Mouse (Mus musculus) intestine, postnatal 0 days (tissue): ENCODE data around the gene Spi1. TPM values are rescaled to one million over a fixed set of nuclear protein-coding genes. Genes with fewer than 3 reads are reported as not detected.

Experiments
- ATAC-seq: fragments of 200-750 bp; cut with Nextera tagmentation; 2 replicates; pipeline ENCODE4 v1.8.0; 2017; ENCODE audit warnings: mild to moderate bottlenecking, moderate TSS enrichment, moderate library complexity
- H3K27ac ChIP-seq: fragments of 300-500 bp; sonication (generic); 2 replicates; pipeline ENCODE4 v1.5.1; 2014; ENCODE audit warnings: mild to moderate bottlenecking, low read depth, low read length, moderate library complexity
- H3K27me3 ChIP-seq: fragments of 300-500 bp; sonication (generic); replicated peaks from 2 replicates; pipeline ENCODE4 v1.6.1; 2014; ENCODE audit warnings: low read length, mixed read lengths; ENCODE audit not compliant: control insufficient read depth, insufficient read depth
- H3K36me3 ChIP-seq: fragments of 300-500 bp; sonication (generic); 2 replicates; pipeline ENCODE4 v1.6.1; 2014; ENCODE audit warnings: mild to moderate bottlenecking, moderate library complexity; ENCODE audit not compliant: control insufficient read depth, insufficient read depth
- H3K4me1 ChIP-seq: fragments of 300-500 bp; sonication (generic); replicated peaks from 2 replicates; pipeline ENCODE4 v1.6.1; 2014; ENCODE audit warnings: antibody characterized with exemption, low read length, mixed read lengths; ENCODE audit not compliant: control insufficient read depth, insufficient read depth
- H3K4me2 ChIP-seq: fragments of 300-500 bp; sonication (generic); replicated peaks from 2 replicates; pipeline ENCODE4 v1.6.1; 2014; ENCODE audit warnings: low read depth, mild to moderate bottlenecking, moderate library complexity
- H3K4me3 ChIP-seq: fragments of 300-500 bp; sonication (generic); 2 replicates; pipeline ENCODE4 v1.5.1; 2014; ENCODE audit warnings: low read depth, low read length
- H3K9ac ChIP-seq: fragments of 300-500 bp; sonication (generic); 2 replicates; pipeline ENCODE4 v1.6.1; 2014; ENCODE audit warnings: mild to moderate bottlenecking, low read depth, low read length
- H3K9me3 ChIP-seq: fragments of 300-500 bp; sonication (generic); 2 replicates; pipeline ENCODE4 v1.6.1; 2016; ENCODE audit warnings: mixed run types; ENCODE audit not compliant: control insufficient read depth
- CTCF ChIP-seq: sonication (generic); IDR thresholded peaks from 2 replicates; pipeline ENCODE4 v1.5.1; 2016; ENCODE audit warnings: low read depth, mild to moderate bottlenecking, control low read depth, antibody characterized with exemption, moderate library complexity
- WGBS: fragments of 180-500 bp; shearing (Covaris S2); extraction: QIAGEN DNeasy Blood & Tissue Kit; methylation state at CpG from one replicate; pipeline ENCODE4 v1.1.7; 2014; 5-methylcytosine and 5-hydroxymethylcytosine counted together
- polyA plus RNA-seq: library from polyadenylated mRNA; unstranded; fragments of >200 nt; fragmentation: Nextera tagmentation; extraction: Ambion mirVana; gene quantifications from 2 replicates; pipeline ENCODE4 v1.2.1, GENCODE M21; 2015

Gene Spi1
- polyA plus RNA-seq, 1 experiment from 2014 or later = 5.1 TPM

DNA sequence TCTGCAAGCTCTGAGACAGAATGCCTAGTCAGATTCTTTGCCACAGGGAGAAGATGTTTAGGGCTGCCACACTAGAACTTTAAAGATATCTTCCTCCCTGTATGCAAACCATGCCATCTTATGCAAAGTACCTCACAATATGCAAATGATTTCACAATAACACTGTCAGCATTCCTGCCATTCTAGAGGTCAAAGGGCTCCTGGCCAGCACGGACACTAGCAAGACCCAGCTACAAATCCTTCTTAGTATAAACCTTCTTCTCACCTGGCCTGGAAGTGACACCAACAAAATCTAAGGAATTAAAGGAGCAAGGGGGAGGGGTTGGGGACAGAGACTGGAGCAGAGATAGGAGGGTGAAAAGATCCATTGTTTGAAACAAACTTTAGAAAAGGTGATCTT lies 10.1 kb upstream of the Spi1 start:
- no peak overlapping the region for H3K27ac ChIP-seq
- H3K4me2 ChIP-seq = no peak overlapping the region
- no peak overlapping the region for H3K9ac ChIP-seq
- no peaks in the 10 kb centered on the region for H3K27me3 ChIP-seq
- TF ChIP-seq CTCF = no peak
- H3K36me3 ChIP-seq = no peaks in the 10 kb centered on the region
- ATAC-seq = no peak
- 17% methylated on average over 1 of the region's 1 CpGs for WGBS
- no peaks in the 10 kb centered on the region for H3K9me3 ChIP-seq
- H3K4me3 ChIP-seq = no peak overlapping the region
- H3K4me1 ChIP-seq = 0 out of 2 replicates have a peak, but pooled peaks cover 2% of the 10 kb centered on the region

DNA sequence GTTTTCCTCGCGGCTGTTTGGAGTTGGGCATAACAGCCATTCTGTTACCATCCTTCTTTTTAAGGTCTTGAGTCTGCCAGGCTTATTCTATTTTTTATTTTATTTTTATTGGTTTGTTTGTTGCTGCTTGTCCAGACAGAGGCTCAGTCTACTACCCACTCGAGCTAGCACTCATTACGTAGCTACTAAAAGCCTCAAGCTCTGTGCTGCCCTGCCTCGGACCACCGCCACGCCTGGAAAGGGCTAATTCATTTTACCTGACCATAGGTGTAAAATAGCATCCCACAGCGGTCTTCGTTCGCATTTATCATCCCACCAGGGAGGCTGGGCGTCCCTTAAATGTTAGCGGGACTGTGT lies 4.3 kb upstream of the Spi1 start:
- ATAC-seq = no peak
- Histone ChIP-seq H3K27me3 (no peaks in the 10 kb centered on the region), H3K4me3 (peak overlapping the region; percentile 44), H3K9me3 (no peaks in the 10 kb centered on the region), H3K9ac (no peak overlapping the region), H3K4me1 (no peaks in the 10 kb centered on the region), H3K27ac (no peak overlapping the region), H3K4me2 (peak overlapping the region; percentile 92), H3K36me3 (no peaks in the 10 kb centered on the region)
- no peak for TF ChIP-seq CTCF
- WGBS = 20% methylated on average over 12 of the region's 12 CpGs

DNA sequence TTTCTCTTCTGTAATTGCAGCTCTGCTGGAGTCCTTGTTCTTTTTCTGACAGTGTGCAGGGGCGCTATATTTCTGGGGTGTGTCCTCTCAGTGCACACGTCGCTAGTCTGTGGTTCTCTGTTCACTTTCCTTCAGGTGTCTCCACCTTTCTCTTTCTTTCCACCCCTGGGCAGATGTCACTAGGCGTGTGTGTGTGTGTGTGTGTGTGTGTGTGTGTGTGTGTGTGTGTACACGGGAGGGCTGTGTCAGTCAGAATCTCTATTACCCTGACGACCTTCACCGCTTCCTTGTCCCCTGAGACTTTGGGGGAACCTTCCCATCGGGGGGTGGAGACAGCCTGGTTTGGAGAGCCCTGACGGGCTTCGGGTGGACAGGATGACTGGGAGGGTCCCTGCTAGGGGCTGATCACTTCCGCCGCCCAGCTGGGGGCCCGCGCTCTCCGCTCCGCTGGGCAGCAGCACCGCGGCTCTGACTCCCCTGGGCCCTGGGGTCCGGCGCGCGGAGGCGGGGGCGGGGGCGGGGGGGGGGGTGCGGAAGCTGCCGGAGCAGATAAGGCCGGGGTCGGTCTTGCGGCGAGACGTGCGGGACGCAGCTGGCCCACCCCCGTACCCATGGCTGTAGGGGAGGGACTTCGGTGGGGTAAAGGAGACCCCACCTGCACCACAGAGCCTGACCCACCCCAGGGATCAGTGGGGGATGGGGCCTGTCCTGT lies 3.7 kb upstream of the Spi1 start:
- H3K9me3 ChIP-seq = no peaks in the 10 kb centered on the region
- TF ChIP-seq CTCF = peak; percentile 20; the same call in 1 of the 2 replicates
- peak; percentile 42 for ATAC-seq
- H3K27me3 ChIP-seq = no peaks in the 10 kb centered on the region
- no peak overlapping the region for H3K27ac ChIP-seq
- no peaks in the 10 kb centered on the region for H3K36me3 ChIP-seq
- peak overlapping the region; percentile 92 for H3K4me2 ChIP-seq
- peak overlapping the region; percentile 45 for H3K9ac ChIP-seq
- WGBS = under 1% methylated on average over 29 of the region's 36 CpGs
- H3K4me1 ChIP-seq = no peaks in the 10 kb centered on the region
- peak overlapping the region; percentile 44 for H3K4me3 ChIP-seq

DNA sequence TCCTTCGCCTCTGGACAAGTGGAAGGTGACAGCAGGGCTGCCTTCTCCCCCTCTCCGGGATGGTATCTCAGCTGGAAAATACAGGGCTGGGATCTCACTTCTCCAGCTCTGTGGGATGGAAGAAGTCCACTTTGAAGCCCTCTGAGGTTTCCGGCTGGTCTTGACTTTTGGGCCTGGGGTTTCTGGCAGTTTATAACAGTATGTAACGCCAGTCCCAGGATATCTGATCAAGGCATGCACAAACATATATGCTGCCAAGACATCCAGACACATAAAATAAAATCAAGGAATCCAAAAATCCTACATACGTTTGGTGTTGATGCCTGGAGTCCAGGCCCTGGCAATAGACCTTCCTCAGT lies 3.2 kb upstream of the Spi1 start:
- H3K9ac ChIP-seq = peak overlapping the region; percentile 45
- no peaks in the 10 kb centered on the region for H3K9me3 ChIP-seq
- H3K4me2 ChIP-seq = peak overlapping the region; percentile 92
- H3K36me3 ChIP-seq = no peaks in the 10 kb centered on the region
- ATAC-seq = no peak
- peak overlapping the region; percentile 44 for H3K4me3 ChIP-seq
- H3K27me3 ChIP-seq = no peaks in the 10 kb centered on the region
- WGBS = 34% methylated on average over 5 of the region's 5 CpGs
- H3K27ac ChIP-seq = no peak overlapping the region
- TF ChIP-seq CTCF = no peak
- H3K4me1 ChIP-seq = no peaks in the 10 kb centered on the region

GRCm38 (mm10) chr2:91080784-91081513 lies 1.2 kb upstream of the Spi1 start:
- H3K9ac ChIP-seq = no peak overlapping the region
- H3K36me3 ChIP-seq = no peaks in the 10 kb centered on the region
- H3K27ac ChIP-seq = no peak overlapping the region
- no peak for TF ChIP-seq CTCF
- H3K4me3 ChIP-seq = no peak overlapping the region
- H3K4me2 ChIP-seq = no peak overlapping the region
- H3K4me1 ChIP-seq = no peaks in the 10 kb centered on the region
- no peaks in the 10 kb centered on the region for H3K27me3 ChIP-seq
- H3K9me3 ChIP-seq = no peaks in the 10 kb centered on the region
- WGBS = 71% methylated on average over 8 of the region's 8 CpGs
- ATAC-seq = no peak

- H3K4me3 ChIP-seq = no peak overlapping the region
- no peak overlapping the region for H3K27ac ChIP-seq
- H3K4me2 ChIP-seq = no peak overlapping the region
- ATAC-seq = no peak
- no peak overlapping the region for H3K9ac ChIP-seq
- no peaks in the 10 kb centered on the region for H3K27me3 ChIP-seq
- no peaks in the 10 kb centered on the region for H3K4me1 ChIP-seq
- no peaks in the 10 kb centered on the region for H3K36me3 ChIP-seq
- no peaks in the 10 kb centered on the region for H3K9me3 ChIP-seq
- 59% methylated on average over 11 of the region's 11 CpGs for WGBS
- TF ChIP-seq CTCF = no peak
These were observed 654 bp downstream of the Spi1 start for GRCm38 (mm10) chr2:91082844-91083243.
